In the genomic region with DNA sequence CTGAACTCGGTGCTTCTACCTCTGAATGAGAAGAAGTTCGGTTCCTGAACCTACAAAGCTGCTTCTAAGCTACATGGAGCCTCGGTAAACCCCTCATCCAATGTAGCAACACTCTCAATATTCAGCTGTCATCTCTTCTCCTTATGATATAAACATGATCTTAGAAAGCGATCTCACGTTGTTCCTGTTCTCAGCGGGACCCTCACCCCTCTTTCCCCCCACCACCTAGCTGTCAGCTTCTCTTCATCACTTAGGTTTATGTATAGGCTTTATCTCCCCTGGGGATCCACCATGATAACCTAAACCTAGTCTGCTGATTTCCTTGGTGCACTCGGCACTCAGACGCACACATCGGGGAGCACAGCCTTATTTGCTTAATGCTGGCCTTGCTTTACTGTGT, we compare ENCODE assay signal across 8 mouse cellular contexts. TPM values are rescaled to one million over a fixed set of nuclear protein-coding genes. Genes with fewer than 3 reads are reported as not detected.
DNase-seq lines count a peak whose midpoint lies in the region; ATAC-seq and TF ChIP-seq lines count a peak whose summit lies in the region.

Gene Gtf3c5 (minus strand): TSS at position 101 of the 400 bp plus-strand sequence.

- WGBS in heart, embryonic 16.5 days, result 69% methylated on average over 9 of the region's 9 CpGs
- WGBS in limb, embryonic 11.5 days, result 75% methylated on average over 9 of the region's 9 CpGs
- WGBS in olfactory bulb, adult 2 months, result 77% methylated on average over 9 of the region's 9 CpGs

- H3K36me3 ChIP-seq in heart, embryonic 16.5 days (ENCODE audit: control insufficient read depth, insufficient read depth), result peaks cover 5% of the 10 kb centered on the region
- H3K36me3 ChIP-seq in limb, embryonic 11.5 days (ENCODE audit: control insufficient read depth, insufficient read depth, low read length), result no peaks in the 10 kb centered on the region

- intact Hi-C loops in left cerebral cortex, adult 2 months (cut with DNase I), result loop anchor here (10.0 kb wide), 1 partner anchor 471 kb away; the partner anchor contains the start of gene Cfap77

- no peak for TF ChIP-seq CTCF in left cerebral cortex, adult 2 months (IDR thresholded peaks at IDR 0.05)
- TF ChIP-seq CTCF in bone marrow macrophage, adult 2 months (IDR thresholded peaks at IDR 0.05; ENCODE audit: low read depth, low read length), result no peak
- TF ChIP-seq CTCF in olfactory bulb, adult 2 months (IDR thresholded peaks at IDR 0.05; ENCODE audit: insufficient read depth, low read depth, low read length), result no peak

- H3K4me3 ChIP-seq in left cerebral cortex, adult 2 months, result peak within 1 kb of the TSS; percentile 69
- peak within 1 kb of the TSS; percentile 98 for H3K4me3 ChIP-seq in bone marrow macrophage, adult 2 months (ENCODE audit: insufficient read depth, low read length)
- H3K4me3 ChIP-seq in heart, embryonic 16.5 days (ENCODE audit: low read length), result peak within 1 kb of the TSS; percentile 87
- H3K4me3 ChIP-seq in limb, embryonic 11.5 days (ENCODE audit: low read depth, low read length), result peak within 1 kb of the TSS; percentile 81
- H3K4me3 ChIP-seq in olfactory bulb, adult 2 months (ENCODE audit: insufficient read depth, low read depth, low read length), result peak within 1 kb of the TSS; percentile 96

- no peaks in the 10 kb centered on the region for H3K27me3 ChIP-seq in heart, embryonic 16.5 days (ENCODE audit: control insufficient read depth, insufficient read depth, low read length)
- H3K27me3 ChIP-seq in limb, embryonic 11.5 days (ENCODE audit: control insufficient read depth, insufficient read depth, low read length), result no peaks in the 10 kb centered on the region

- no peak for ATAC-seq in heart, embryonic 16.5 days (replicated peaks; ENCODE audit: extremely low read depth, insufficient read depth, low FRiP score)
- ATAC-seq in limb, embryonic 11.5 days (ENCODE audit: insufficient number of reproducible peaks, low FRiP score, low TSS enrichment, low read depth), result no peak

- peaks cover 10% of the 10 kb centered on the region for H3K4me1 ChIP-seq in bone marrow macrophage, adult 2 months (ENCODE audit: control insufficient read depth, insufficient read depth, low read length)
- H3K4me1 ChIP-seq in heart, embryonic 16.5 days (ENCODE audit: control insufficient read depth, insufficient read depth, low read length), result peaks cover 7% of the 10 kb centered on the region
- peaks cover 3% of the 10 kb centered on the region; the same call in 1 of the 2 replicates for H3K4me1 ChIP-seq in limb, embryonic 11.5 days (ENCODE audit: control insufficient read depth, insufficient read depth, low read length)
- H3K4me1 ChIP-seq in olfactory bulb, adult 2 months (ENCODE audit: control insufficient read depth, insufficient read depth, low read length), result no peaks in the 10 kb centered on the region

- H3K9ac ChIP-seq in heart, embryonic 16.5 days (ENCODE audit: low read length), result peak within 1 kb of the TSS; percentile 86
- peak within 1 kb of the TSS; percentile 82 for H3K9ac ChIP-seq in limb, embryonic 11.5 days (ENCODE audit: low read length)

- H3K9me3 ChIP-seq in heart, embryonic 16.5 days (replicated peaks; ENCODE audit: control insufficient read depth, low read length), result no peaks in the 10 kb centered on the region
- no peaks in the 10 kb centered on the region for H3K9me3 ChIP-seq in limb, embryonic 11.5 days (ENCODE audit: control insufficient read depth, low read length)

- no peak for DNase-seq in left cerebral cortex, adult 2 months (ENCODE audit: extremely low spot score in 1 of 2, low spot score in 2 of 2)
- no peak for DNase-seq in left cerebral cortex, adult 9 months (ENCODE audit: low spot score in 2 of 2)
- DNase-seq in limb, embryonic 11.5 days (ENCODE audit: low spot score), result no peak
- no peak for DNase-seq in cerebellum, adult 11 months
- DNase-seq in embryo, embryonic 11 days, result no peak

- H3K27ac ChIP-seq in left cerebral cortex, adult 2 months, result peak within 1 kb of the TSS; percentile 81
- peak within 1 kb of the TSS; percentile 77 for H3K27ac ChIP-seq in bone marrow macrophage, adult 2 months (ENCODE audit: insufficient read depth, low read depth, low read length)
- peak within 1 kb of the TSS; percentile 92 for H3K27ac ChIP-seq in heart, embryonic 16.5 days (ENCODE audit: low read length)
- H3K27ac ChIP-seq in limb, embryonic 11.5 days (replicated peaks; ENCODE audit: low read depth, low read length), result peak within 1 kb of the TSS; percentile 73
- H3K27ac ChIP-seq in olfactory bulb, adult 2 months (ENCODE audit: insufficient read depth, low read depth, low read length), result peak within 1 kb of the TSS; percentile 86

- no peak for TF ChIP-seq POLR2A in bone marrow macrophage, adult 2 months (IDR thresholded peaks at IDR 0.05; ENCODE audit: borderline replicate concordance, low read depth, low read length)
- TF ChIP-seq POLR2A in olfactory bulb, adult 2 months (IDR thresholded peaks at IDR 0.05; ENCODE audit: insufficient read depth, low read depth, low read length), result no peak

- H3K4me2 ChIP-seq in heart, embryonic 16.5 days (ENCODE audit: low read depth, low read length), result peak within 1 kb of the TSS; percentile 81
- peak within 1 kb of the TSS; percentile 53 for H3K4me2 ChIP-seq in limb, embryonic 11.5 days (ENCODE audit: low read depth, severe bottlenecking)

RNA-seq across cellular contexts. Expression of gene Gtf3c5, which starts in this region (rescaled TPM):
- total RNA-seq in left cerebral cortex, adult 2 months (2021), result 10 to 100 TPM; 18.3 TPM
- 11.3 and 12.9 TPM in 2 replicates for polyA plus RNA-seq in bone marrow macrophage, adult 2 months (2012; ENCODE audit: insufficient read depth, insufficient read length, missing spikeins)
- 28.6 and 29.1 TPM in 2 replicates for polyA plus RNA-seq in heart, embryonic 16.5 days (2015; fragmentation: Nextera tagmentation; extraction: Ambion mirVana)
- polyA plus RNA-seq in limb, embryonic 11.5 days (2014; fragmentation: Nextera tagmentation; extraction: Ambion mirVana), result 48.6 and 48.9 TPM in 2 replicates
- not detected in 2 replicates for polyA plus RNA-seq in olfactory bulb, adult 2 months (2012; ENCODE audit: insufficient read depth, insufficient read length, low replicate concordance, missing spikeins)

Comparison
In these comparisons a context has a peak if more than half of its experiments do, and no peak if none do; other contexts are left out.
1. RNA of gene Gtf3c5 (polyA plus RNA-seq): 48.6 to 48.9 TPM in limb, embryonic 11.5 days, 28.6 to 29.1 TPM in heart, embryonic 16.5 days and 11.3 to 12.9 TPM in bone marrow macrophage, adult 2 months; not detected in olfactory bulb, adult 2 months; every median in the first group is over 10 times any median in the second.
2. Peak in every context shown above with its lines, with median percentiles within 50 percentile points of each other: H3K27ac ChIP-seq and H3K4me3 ChIP-seq.